Mouse (Mus musculus): ENCODE measurements around the gene Mapkap1. TPM values are rescaled to one million over a fixed set of nuclear protein-coding genes. Genes with fewer than 3 reads are reported as not detected.

Mapkap1 gene
- total RNA-seq, 2 experiments from 2014 or later: 54.6 to 63.1 TPM

- no peak for DNase-seq
Measured at GRCm38 (mm10) chr2:34588546-34588945, 182.0 kb downstream of the Mapkap1 start.

- no peak for DNase-seq
Measured at GRCm38 (mm10) chr2:34591721-34592360, 185.3 kb downstream of the Mapkap1 start.

GRCm38 (mm10) chr2:34592361-34592960 lies 185.9 kb downstream of the Mapkap1 start:
- DNase-seq: no peak

DNA sequence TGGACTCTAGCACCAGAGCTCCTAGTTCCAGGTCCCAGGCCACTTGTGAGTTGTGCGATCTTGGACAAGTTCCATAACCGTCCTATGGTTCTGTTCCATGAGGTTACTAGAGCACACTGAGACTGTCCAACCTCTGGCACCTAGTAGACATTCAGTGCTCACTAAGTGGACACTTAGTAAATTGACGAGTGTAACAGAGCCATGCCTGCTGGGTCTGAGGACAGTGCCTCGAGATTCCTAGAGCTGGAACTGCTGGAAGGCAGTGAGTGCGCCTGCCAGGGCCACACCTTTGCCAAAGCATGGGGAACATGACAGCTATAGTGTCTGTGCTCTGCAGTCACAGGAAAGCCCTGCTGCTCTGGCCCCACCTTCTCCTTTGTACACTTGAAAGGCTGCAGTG lies 187.4 kb downstream of the Mapkap1 start:
- DNase-seq: no peak

DNA sequence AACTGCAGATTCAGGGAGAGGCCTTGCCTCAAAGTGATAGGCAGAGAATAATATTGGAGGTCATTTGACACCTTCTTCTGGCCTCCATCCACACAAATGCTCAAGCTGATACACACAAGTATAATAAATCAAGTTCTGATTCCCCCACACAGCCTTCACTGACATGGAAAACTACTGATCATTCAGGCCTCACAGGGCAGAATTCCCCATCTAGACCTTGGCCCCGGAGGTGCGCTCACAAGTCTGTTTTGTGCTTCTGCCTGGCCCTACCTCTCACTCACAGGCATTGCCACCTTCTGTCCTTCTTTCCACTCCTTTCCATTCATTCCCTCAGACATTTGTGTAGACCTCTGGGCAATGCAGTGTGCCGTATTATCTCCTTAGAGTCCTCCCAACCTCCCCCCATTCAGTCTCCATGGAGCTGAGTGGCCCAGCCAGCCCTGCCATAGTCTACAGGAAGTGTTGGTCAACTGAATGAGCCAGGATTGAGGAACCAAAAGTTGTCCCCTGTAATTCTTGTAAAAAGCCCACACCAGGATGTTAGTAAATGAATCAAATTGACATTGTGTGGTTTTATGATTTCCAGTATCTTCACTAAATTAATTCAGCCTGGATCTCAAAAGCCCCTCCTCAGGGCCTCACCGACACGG lies 193.2 kb downstream of the Mapkap1 start:
- no peak for DNase-seq

- no peak for DNase-seq
Measured at GRCm38 (mm10) chr2:34600734-34601133, 194.2 kb downstream of the Mapkap1 start.

DNA sequence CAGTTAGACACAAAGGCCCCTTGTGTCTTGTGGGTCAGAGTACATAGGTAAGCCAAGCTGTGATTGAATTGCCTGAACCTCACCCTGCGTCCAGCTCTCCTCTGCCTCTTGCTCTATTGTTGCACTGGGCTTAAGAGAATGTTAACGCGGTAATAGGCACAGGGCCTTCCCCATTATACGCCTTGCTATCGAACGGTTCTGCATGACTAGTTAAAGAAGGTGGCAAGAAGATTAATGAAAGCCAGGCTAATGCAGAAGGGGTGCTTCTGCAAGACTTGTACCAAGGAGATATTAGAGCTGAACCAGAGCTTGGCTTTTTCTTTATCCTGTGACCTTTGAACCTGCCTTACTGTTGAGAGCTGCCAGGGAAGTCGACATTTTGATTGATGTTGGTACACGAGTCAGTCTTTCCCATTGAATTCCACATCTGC lies 195.6 kb downstream of the Mapkap1 start:
- no peak for DNase-seq

- DNase-seq: no peak
Measured at GRCm38 (mm10) chr2:34602896-34603295, 196.3 kb downstream of the Mapkap1 start.

GRCm38 (mm10) chr2:34603653-34604214 lies 197.2 kb downstream of the Mapkap1 start:
- DNase-seq: no peak

- no peak for DNase-seq
Measured at GRCm38 (mm10) chr2:34605040-34605439, 198.5 kb downstream of the Mapkap1 start.

- no peak for DNase-seq
Measured at GRCm38 (mm10) chr2:34608917-34609316, 202.3 kb downstream of the Mapkap1 start.

DNA sequence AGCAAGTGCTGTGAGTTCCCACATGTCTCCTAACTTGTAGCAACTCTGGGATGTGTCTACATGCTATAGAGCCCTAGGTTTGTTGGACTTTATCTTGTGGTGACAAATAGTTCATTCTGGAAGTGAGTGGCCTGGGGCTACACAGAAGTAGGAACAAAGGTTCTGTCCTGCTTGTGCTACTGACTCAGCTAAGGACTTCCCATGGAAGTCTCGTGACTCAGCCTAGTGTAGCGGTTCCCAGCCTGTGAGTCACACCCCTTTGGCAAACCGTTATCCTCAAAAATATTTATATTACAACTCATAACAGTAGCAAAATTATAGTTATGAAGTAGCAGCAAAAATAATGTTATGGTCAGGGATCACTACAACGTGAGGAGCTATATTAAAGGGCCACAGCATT lies 202.9 kb downstream of the Mapkap1 start:
- DNase-seq: no peak

GRCm38 (mm10) chr2:34620778-34621415 lies 214.3 kb downstream of the Mapkap1 start:
- no peak for DNase-seq

DNA sequence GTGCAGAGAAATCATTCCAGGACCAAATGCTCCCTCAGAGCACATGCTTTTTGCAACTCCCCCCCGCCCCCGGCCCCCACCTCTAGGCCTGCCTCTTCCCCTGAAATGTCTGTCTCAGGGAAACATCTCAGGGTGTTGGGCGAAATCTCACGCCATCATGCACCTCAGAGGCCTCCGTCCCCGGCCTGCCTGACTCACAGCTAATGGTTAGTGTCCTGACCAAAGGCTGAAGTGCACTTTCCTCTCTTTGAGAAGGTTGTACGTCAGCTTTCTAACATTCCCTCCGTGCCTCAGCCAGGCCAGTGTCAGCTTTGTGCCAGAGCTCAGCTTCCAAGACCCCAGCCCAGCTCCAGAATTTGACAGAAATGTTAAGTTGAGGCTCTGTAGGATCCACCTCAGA lies 214.9 kb downstream of the Mapkap1 start:
- no peak for DNase-seq

DNA sequence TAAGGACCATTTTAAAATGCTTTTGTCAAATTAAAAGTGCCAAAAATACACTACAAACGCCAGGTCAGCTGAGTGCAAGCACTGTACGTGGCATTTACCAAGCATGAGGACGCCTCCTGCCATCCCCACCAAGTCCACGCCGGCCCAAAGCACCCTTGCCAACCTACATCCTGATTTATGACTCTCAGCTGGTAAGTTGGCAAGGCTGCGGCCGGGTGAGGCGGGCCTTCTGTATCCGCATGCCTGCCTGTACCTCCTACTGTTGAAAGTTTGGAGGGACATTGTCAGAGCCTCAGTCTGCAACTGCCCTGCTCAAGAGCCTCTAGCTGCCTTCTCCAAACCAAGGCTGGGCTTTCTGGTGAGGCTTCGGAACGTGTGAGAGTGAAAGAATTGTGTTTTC lies 215.9 kb downstream of the Mapkap1 start:
- DNase-seq: peak; percentile 79

GRCm38 (mm10) chr2:34623181-34623580 lies 216.6 kb downstream of the Mapkap1 start:
- no peak for DNase-seq

DNA sequence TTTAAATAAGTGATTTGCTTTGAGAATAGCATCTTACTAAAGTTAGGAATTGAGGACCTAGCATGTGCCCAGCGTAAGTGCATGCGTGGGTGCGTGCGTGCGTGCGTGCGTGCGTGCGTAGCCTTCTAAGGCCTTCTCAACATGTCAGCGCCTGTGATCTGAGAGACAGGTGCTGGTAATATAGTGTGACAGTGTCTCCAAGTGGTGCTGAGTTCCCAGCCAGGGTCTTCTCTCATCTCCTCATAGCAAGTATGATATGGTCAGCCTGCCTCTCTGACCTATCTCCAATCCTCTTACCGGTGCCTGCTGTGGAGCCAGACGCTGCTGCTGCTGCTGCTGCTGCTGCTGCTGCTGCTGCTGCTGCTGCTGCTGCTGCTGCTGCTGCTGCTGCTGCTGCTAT lies 217.5 kb downstream of the Mapkap1 start:
- no peak for DNase-seq

GRCm38 (mm10) chr2:34627328-34628226 lies 221.0 kb downstream of the Mapkap1 start:
- DNase-seq: no peak

- DNase-seq: no peak
Measured at GRCm38 (mm10) chr2:34628903-34629540, 222.5 kb downstream of the Mapkap1 start.

DNA sequence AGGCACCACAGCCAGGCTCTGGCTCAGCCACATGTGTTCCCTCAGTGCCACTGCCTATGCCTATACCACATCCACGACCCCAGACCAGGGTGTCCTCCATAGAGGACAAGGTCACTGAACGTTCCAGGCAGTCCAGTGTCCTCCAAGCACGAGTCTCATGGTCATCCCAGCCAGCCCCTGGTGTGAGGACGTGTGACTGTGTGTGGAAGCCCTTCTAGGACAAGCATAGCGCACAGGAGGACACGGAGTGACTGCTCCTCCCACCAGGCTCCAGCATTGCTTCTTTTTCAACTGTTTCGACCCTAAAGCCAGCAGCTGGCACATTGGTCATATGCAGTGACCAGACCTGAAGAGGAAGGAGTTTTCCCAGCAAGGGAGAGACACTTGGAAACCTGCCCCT lies 223.2 kb downstream of the Mapkap1 start:
- DNase-seq: no peak

DNA sequence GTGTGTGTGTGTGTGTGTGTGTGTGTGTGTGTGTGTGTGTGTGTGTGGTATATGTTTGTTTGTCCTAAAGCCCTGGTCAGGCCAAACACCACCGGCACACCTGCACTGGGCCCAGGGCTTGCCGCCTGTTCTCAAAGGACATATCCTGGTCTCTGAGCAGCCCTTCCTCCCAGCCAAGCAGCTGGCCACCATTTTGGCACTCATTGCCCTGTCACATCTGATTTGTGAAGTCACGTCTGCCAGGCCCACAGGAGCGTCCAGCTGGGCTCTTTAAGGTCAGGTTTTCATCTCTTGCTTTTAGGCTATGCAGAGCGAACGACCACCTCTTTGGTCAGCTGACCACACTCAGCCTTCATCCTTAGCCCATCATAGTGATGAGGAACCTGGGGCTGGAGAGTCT lies 223.9 kb downstream of the Mapkap1 start:
- DNase-seq: no peak
